Mouse (Mus musculus) forebrain, embryonic 12.5 days (tissue): ENCODE data around the gene Epm2a. TPM values are rescaled to one million over a fixed set of nuclear protein-coding genes. Genes with fewer than 3 reads are reported as not detected.
A peak's percentile ranks its signal among the peaks of the same experiment; 100 is the strongest.
"Not testable (repeated sequence)": the region's sequence is repeated elsewhere in the genome, so short reads cannot be mapped to it uniquely, and the experiment has no call there.

Experiments
- ATAC-seq: fragments of 200-750 bp; cut with Nextera tagmentation; 2 replicates; pipeline ENCODE4 v1.8.0; 2017; ENCODE audit warnings: moderate TSS enrichment; ENCODE audit not compliant: low FRiP score
- H3K27ac ChIP-seq: fragments of 300-500 bp; sonication (generic); 2 replicates; pipeline ENCODE4 v1.5.1; 2016; ENCODE audit warnings: mild to moderate bottlenecking
- H3K27me3 ChIP-seq: fragments of 300-500 bp; sonication (generic); 2 replicates; pipeline ENCODE4 v1.6.1; 2016; ENCODE audit warnings: mild to moderate bottlenecking
- H3K36me3 ChIP-seq: fragments of 300-500 bp; sonication (generic); replicated peaks from 2 replicates; pipeline ENCODE4 v1.6.1; 2016; ENCODE audit warnings: mild to moderate bottlenecking
- H3K4me1 ChIP-seq: fragments of 300-500 bp; sonication (generic); 2 replicates; pipeline ENCODE4 v1.6.1; 2016
- H3K4me2 ChIP-seq: fragments of 300-500 bp; sonication (generic); 2 replicates; pipeline ENCODE4 v1.6.1; 2016; ENCODE audit warnings: mild to moderate bottlenecking, moderate library complexity
- H3K4me3 ChIP-seq: fragments of 300-500 bp; sonication (generic); replicated peaks from 2 replicates; pipeline ENCODE4 v1.5.1; 2016; ENCODE audit warnings: mild to moderate bottlenecking
- H3K9ac ChIP-seq: fragments of 300-500 bp; sonication (generic); 2 replicates; pipeline ENCODE4 v1.6.1; 2016; ENCODE audit warnings: mild to moderate bottlenecking
- H3K9me3 ChIP-seq: fragments of 300-500 bp; sonication (generic); 2 replicates; pipeline ENCODE4 v1.6.1; 2016
- WGBS: fragments of 180-500 bp; shearing (Covaris S2); methylation state at CpG from one replicate; pipeline ENCODE4 v1.1.7; 2016; 5-methylcytosine and 5-hydroxymethylcytosine counted together
- polyA plus RNA-seq: library from polyadenylated mRNA; unstranded; fragments of >200 nt; fragmentation: Nextera tagmentation; extraction: Ambion mirVana; gene quantifications from 2 replicates; pipeline ENCODE4 v1.2.1, GENCODE M21; 2016

Epm2a gene
- polyA plus RNA-seq, 1 experiment from 2014 or later, result 1.7 TPM

DNA sequence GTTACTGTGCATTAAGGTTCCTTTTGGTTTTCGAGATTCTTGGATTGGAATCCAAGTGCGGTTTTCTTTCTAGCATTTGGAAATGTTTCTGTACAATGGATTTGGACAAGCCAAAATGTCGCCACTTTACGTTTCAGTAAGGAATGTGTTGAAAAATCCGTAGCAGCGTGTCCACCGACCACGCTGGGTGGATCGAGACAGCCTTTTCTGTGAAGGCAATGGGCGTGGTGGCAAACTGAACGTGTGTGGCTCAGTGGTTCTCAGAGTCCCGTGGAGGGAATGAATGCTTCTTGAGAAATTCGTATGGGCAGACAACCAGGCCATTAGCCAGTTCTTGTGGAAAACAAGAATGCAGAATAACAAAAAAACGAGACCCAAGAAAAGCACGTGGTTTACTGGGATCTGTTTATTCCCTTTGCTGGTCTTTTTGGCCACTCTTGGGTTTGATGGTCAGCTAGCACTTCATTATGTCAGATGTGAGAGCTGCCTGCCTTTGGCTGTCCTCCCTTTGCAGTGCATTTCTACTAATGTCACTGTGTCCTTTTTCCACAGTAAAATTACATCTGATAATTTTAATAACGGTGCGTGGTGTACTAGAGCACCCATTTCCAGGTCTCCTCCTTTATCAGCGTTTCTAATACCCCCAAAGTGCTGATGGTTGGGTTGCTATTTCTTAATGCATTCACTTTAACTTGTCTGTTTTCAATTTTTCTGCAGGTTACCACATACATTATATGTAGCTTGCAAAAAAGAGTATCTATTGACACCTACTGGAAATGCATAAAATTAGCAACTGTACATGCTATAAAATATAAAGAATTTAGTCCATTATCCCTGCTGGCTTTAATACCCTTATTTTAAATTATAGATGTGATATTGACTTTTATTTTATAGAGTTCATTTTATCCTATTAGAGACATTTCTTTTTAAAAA is 1.6 kb downstream of the Epm2a start:
- ATAC-seq, result no peak

DNA sequence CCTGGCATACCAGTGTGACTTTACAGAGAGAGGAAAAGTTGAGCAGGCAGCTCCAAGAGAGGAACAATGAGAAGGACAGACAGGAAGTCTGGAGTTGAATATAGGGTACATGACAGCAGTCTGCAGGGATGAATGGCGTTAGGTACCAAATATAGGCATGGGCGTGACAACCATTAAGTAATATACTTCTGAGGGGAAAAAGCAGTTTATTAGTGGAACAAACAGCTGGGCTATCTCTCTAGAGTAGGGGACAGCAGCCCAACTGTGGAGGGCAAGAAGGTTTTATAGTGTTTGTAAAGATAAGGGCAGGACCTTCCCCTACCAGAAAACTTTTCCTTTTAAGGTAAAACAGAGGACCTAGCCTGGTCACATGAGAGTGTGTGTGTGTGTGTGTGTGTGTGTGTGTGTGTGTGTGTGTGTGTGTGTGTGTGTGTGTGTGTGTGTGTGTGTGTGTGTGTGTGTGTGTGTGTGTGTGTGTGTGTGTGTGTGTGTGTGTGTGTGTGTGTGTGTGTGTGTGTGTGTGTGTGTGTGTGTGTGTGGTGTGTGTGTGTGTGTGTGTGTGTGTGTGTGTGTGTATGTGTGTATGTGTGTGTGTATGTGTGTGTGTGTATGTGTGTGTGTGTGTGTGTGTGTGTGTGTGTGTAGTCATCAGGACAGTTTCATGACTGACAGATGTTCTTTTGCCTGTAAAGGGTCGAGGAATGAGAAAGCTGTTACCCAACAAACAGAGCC is 7.2 kb downstream of the Epm2a start:
- not testable (repeated sequence) for H3K36me3 ChIP-seq, H3K27me3 ChIP-seq, H3K9me3 ChIP-seq, ATAC-seq, H3K4me3 ChIP-seq, H3K9ac ChIP-seq, H3K4me1 ChIP-seq, H3K4me2 ChIP-seq, H3K27ac ChIP-seq
- 88% methylated on average over 3 of the region's 3 CpGs for WGBS

More for the DNA sequence above, 1.6 kb downstream of the Epm2a start:
- H3K36me3 ChIP-seq, result no peaks in the 10 kb centered on the region
- H3K9ac ChIP-seq, result no peak overlapping the region
- H3K4me3 ChIP-seq, result no peak overlapping the region
- no peaks in the 10 kb centered on the region for H3K4me1 ChIP-seq
- H3K27ac ChIP-seq, result no peak overlapping the region
- 83% methylated on average over 18 of the region's 18 CpGs for WGBS
- no peaks in the 10 kb centered on the region for H3K9me3 ChIP-seq
- H3K27me3 ChIP-seq, result no peaks in the 10 kb centered on the region
- H3K4me2 ChIP-seq, result no peak overlapping the region

DNA sequence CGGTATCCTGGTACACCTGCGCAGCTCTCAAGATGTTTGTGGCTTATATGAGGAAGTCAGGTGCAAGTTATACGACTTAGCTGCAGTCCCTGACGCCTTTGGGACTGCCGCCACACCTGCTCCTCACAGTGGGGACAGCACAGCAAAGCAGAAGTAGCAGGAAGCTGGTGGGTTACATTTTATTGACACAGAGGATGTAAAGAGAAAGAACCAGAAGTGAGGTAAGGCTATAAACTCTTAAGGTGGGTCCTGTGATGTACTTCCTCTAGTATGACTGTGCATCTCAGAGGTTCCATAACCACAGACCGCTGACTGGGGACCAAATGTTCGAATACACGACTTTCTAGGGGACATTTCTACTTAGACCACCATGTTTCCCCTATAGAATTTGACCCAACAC is 11.4 kb downstream of the Epm2a start:
- no peaks in the 10 kb centered on the region for H3K9me3 ChIP-seq
- H3K36me3 ChIP-seq, result no peaks in the 10 kb centered on the region
- no peak overlapping the region for H3K4me2 ChIP-seq
- no peak for ATAC-seq
- H3K4me1 ChIP-seq, result no peaks in the 10 kb centered on the region
- H3K27ac ChIP-seq, result no peak overlapping the region
- no peak overlapping the region for H3K9ac ChIP-seq
- H3K4me3 ChIP-seq, result no peak overlapping the region
- no peaks in the 10 kb centered on the region for H3K27me3 ChIP-seq
- 95% methylated on average over 8 of the region's 8 CpGs for WGBS

DNA sequence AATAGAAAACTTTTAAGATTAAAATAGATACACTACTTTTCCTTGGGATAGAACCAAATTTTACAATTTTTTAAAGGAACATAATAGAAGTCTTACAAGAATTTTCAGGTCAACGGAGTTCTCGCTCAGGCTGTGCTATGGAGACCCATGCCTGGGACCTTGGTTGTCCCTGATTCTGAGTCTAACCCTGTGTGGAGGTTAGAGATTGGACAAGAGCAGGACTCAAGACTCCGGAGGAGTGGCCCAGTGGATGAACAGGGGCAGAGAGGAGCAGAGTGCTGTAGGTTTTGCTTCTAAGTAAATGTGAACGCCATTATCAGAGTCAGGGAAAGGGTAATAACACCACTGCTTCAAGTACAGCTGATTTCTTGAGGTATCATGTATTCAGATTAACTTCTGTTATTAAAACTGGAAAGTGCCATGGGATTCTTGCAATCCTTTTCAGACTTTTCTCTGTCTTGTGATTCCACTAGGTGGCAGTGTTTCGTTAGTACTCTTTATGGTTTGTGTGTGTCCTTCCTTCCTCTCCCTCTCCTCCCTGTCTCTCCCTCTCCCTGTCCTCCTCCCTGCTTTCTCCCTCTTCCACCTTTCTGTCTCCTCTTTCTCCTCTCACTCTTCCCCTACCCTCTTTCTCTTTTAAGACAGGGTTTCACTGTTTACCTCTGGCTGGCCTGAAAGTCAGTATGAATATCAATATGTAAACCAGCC is 18.9 kb downstream of the Epm2a start:
- Histone ChIP-seq H3K9me3 (no peaks in the 10 kb centered on the region), H3K36me3 (no peaks in the 10 kb centered on the region), H3K27me3 (no peaks in the 10 kb centered on the region), H3K4me1 (no peaks in the 10 kb centered on the region), H3K27ac (no peak overlapping the region), H3K4me3 (no peak overlapping the region), H3K9ac (no peak overlapping the region), H3K4me2 (no peak overlapping the region)
- peak; percentile 69; the same call in 1 of the 2 replicates for ATAC-seq
- 64% methylated on average over 5 of the region's 5 CpGs for WGBS

DNA sequence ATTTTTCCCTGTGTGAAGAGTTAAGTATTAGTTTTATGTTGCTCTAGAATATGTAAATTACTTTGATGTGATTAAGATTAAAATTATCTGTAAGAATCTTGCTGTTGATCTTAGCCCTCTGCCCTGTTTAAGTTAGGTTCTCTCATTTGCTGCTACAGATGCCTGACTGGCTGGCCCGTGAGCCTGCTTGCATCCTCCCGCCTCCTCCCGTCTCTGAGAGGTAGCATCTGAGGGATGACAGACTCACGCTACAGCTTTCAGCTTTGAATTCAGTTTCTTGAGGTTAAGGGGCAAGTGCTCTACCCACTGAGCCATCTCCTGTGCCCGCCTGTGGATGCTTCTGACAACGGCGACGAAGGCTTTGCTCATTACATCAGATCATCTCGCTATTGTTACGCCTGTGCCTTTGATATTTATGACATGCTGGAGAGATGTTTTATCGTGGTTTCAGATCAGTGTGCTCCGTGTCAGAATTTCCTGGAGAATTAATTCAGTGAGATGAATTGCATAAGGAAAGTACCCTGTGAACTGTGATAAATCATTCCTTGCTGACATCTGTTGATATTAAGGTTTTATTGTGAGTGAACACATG is 19.8 kb downstream of the Epm2a start:
- no peak for ATAC-seq
- Histone ChIP-seq H3K9ac (no peak overlapping the region), H3K27me3 (no peaks in the 10 kb centered on the region), H3K27ac (no peak overlapping the region), H3K4me2 (no peak overlapping the region), H3K36me3 (no peaks in the 10 kb centered on the region), H3K4me1 (no peaks in the 10 kb centered on the region), H3K4me3 (no peak overlapping the region), H3K9me3 (no peaks in the 10 kb centered on the region)
- WGBS, result 72% methylated on average over 12 of the region's 12 CpGs

DNA sequence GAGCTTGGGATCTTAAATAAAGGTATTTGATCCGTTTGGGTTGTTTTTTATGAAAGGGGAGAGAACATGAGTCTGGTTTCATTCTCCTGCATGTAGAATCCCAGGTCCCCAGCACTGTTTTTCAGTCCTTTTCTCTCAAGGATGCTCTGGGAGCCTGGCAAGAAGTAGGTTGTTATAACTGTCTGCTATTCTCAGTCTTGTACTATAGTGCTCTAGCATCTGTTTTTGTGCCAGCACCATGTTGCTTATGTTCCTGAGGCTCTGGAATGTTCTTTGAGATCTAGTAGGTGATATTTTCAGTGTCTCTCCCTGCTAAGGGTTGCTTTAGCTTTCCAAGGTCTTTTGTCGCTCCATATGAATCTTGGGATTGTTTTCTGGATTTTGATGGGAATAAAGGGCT is 38.1 kb downstream of the Epm2a start:
- Histone ChIP-seq H3K4me3 (no peak overlapping the region), H3K36me3 (no peaks in the 10 kb centered on the region), H3K9me3 (no peaks in the 10 kb centered on the region), H3K27me3 (no peaks in the 10 kb centered on the region), H3K4me2 (no peak overlapping the region), H3K27ac (no peak overlapping the region), H3K9ac (no peak overlapping the region), H3K4me1 (no peaks in the 10 kb centered on the region)
- ATAC-seq, result no peak
- 84% methylated on average over 2 of the region's 2 CpGs for WGBS

DNA sequence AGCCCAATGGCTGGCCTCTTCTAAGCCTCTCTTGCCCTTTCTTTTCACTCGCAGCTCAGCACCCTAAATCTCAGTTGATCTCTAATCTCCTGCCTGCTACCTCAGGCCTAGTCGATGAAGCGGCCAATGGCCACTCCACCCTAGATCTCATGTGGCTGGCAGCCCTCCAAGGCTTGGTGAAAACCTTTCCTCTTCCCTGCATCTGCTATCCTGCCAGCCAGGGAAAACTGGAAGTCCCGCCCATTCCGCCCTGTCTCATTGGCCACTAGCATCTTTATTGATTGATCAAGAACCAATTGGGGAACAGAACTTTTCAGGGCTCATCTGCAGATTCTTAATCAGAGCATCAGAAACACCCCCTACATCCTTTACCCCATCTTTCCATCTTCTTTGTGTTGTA is 67.7 kb downstream of the Epm2a start:
- 91% methylated on average over 5 of the region's 5 CpGs for WGBS
- H3K9ac ChIP-seq, result no peak overlapping the region
- H3K36me3 ChIP-seq, result no peaks in the 10 kb centered on the region
- H3K4me3 ChIP-seq, result no peak overlapping the region
- H3K27ac ChIP-seq, result no peak overlapping the region
- no peak overlapping the region for H3K4me2 ChIP-seq
- no peaks in the 10 kb centered on the region for H3K4me1 ChIP-seq
- ATAC-seq, result no peak
- H3K27me3 ChIP-seq, result no peaks in the 10 kb centered on the region
- no peaks in the 10 kb centered on the region for H3K9me3 ChIP-seq

DNA sequence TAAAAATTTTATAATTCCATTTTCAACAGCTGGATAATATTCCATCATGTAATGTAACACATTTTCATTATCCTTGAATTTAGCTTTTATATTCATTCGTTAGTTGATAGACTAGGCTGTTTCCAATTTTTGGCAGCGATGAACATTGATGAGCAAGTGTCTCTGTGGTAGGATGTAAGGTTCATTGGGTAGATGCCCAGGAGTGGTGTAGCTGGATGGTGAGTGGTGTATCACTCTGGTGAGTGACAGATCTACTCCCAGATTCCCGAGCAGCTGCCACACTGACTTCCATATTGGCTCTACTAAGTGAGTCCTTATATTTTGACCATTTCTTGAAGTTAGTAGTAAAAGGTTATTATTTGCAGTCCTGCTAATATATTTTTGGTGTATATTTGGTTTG is 76.9 kb downstream of the Epm2a start:
- 93% methylated on average over 3 of the region's 3 CpGs for WGBS
- H3K4me3 ChIP-seq, result no peak overlapping the region
- no peak overlapping the region for H3K4me2 ChIP-seq
- H3K9me3 ChIP-seq, result no peaks in the 10 kb centered on the region
- H3K9ac ChIP-seq, result no peak overlapping the region
- no peak overlapping the region for H3K27ac ChIP-seq
- H3K27me3 ChIP-seq, result no peaks in the 10 kb centered on the region
- no peak for ATAC-seq
- no peaks in the 10 kb centered on the region for H3K4me1 ChIP-seq
- no peaks in the 10 kb centered on the region for H3K36me3 ChIP-seq

DNA sequence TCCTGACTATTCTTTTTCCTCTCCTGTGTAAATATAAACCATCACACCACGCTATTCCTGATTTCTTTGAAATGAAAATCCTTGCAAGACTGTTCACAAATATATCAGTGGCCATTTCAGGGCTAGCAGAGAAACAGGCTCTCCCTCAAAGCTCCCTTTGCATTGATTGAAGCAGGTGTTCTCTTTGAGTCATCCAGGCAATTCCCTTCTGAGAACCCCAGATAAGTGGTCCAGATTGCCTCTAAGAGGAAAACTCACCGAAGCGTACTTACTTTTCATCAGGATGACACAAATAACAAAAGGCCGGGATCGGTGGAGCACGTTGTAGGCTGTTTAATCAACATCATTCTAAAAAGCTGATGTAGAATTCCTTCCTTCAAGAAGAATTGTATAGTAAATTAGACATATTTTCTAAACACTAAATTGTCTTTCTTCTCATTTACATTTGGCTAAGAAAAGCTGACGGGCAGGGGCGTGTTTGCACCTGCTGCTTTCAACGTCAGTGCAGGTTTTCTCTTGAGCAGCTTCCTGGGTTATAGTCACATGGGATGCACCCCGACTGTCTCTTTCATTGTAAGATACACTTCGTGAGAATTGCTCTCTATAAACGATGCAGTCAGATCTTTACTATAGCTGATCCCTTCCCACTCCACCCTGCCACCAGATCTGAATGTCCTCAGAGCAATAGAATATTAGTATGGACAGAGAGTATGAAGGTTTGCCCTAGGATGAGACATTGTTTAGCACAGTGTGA is 86.0 kb downstream of the Epm2a start:
- 52% methylated on average over 12 of the region's 12 CpGs for WGBS
- peak; percentile 11; the same call in 1 of the 2 replicates for ATAC-seq

DNA sequence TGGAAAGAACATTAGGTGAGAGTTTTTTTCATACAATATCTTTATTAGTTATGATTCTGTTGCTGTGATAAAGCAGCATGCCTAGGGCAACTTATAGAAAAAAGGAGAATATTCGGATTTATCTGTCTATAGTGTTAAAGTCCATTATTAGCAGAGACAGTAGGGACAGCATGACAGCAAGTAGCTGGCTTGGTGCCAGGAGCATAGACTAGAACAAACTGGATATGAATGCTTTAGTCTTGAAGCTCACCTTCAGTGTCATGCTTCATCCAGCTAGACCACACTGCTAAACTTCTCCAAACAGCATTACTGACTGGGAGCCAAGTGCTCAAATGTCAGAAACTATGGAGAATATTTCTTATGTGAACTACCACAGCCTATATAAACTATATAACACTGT is 93.8 kb downstream of the Epm2a start:
- no peaks in the 10 kb centered on the region for H3K36me3 ChIP-seq
- H3K9ac ChIP-seq, result no peak overlapping the region
- H3K9me3 ChIP-seq, result no peaks in the 10 kb centered on the region
- WGBS, result 93% methylated on average over 1 of the region's 1 CpGs
- no peak for ATAC-seq
- no peaks in the 10 kb centered on the region for H3K27me3 ChIP-seq
- H3K27ac ChIP-seq, result no peak overlapping the region
- no peak overlapping the region for H3K4me3 ChIP-seq
- H3K4me1 ChIP-seq, result no peaks in the 10 kb centered on the region
- H3K4me2 ChIP-seq, result no peak overlapping the region

More for the DNA sequence above, 86.0 kb downstream of the Epm2a start:
- no peak overlapping the region for H3K27ac ChIP-seq
- H3K4me1 ChIP-seq, result no peaks in the 10 kb centered on the region
- no peak overlapping the region for H3K4me3 ChIP-seq
- no peaks in the 10 kb centered on the region for H3K27me3 ChIP-seq
- H3K36me3 ChIP-seq, result no peaks in the 10 kb centered on the region
- no peak overlapping the region for H3K9ac ChIP-seq
- H3K4me2 ChIP-seq, result no peak overlapping the region
- no peaks in the 10 kb centered on the region for H3K9me3 ChIP-seq

DNA sequence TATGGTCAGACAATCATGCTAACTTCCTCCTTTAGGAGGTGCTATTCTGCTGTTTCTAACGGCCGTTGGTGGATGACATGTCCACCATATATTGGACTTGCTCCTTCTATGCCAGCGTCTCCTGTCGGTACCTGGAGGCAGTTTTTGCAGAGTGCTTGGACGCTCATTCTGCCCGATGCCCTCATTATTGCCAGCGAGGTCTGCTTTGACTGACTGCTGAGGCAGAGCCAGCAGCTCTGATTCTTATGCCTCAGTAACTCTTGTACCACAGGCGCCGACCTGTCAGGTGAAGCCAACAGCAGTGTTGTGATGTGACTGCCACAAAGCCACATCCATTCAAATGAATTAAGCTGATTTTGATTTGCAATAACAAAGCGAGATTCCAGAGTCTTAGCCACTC is 95.3 kb downstream of the Epm2a start:
- no peaks in the 10 kb centered on the region for H3K9me3 ChIP-seq
- no peak for ATAC-seq
- no peaks in the 10 kb centered on the region for H3K27me3 ChIP-seq
- H3K4me3 ChIP-seq, result no peak overlapping the region
- 89% methylated on average over 10 of the region's 10 CpGs for WGBS
- H3K27ac ChIP-seq, result no peak overlapping the region
- no peaks in the 10 kb centered on the region for H3K4me1 ChIP-seq
- no peaks in the 10 kb centered on the region for H3K36me3 ChIP-seq
- H3K4me2 ChIP-seq, result no peak overlapping the region
- H3K9ac ChIP-seq, result no peak overlapping the region
